Mouse (Mus musculus) layer of hippocampus, adult 9-11 months (tissue): ENCODE measurements at regions not wholly inside any gene's neighbourhood (a gene's known extent, or its start where the extent isn't known, plus 50 kb on each side); places are given as distances from the start of the nearest gene placed in this dataset.
A peak's percentile ranks its signal among the peaks of the same experiment; 100 is the strongest.

Experiments used
- DNase-seq: peaks from one replicate; pipeline ENCODE4 v3.0.0; 2022

DNA sequence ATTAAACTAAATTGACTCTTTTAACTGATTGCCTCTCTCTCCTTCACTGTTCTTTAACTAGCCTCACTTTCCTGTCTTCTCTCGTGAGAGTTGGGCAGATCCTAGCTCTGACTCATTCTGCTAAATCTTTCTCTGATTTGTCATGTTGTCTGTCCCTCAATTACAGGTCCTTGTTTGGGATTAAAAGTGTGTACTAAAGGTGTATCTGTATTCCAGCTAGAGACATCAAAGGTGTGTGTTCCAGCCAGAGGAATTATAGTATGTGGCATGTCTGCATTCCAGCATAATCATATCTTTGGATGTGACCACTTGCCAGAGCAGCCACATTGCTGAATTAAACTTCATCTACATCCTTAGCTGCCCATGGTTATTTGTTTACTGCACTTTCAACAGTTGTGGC lies 167.5 kb upstream of the Fam83b start:
- DNase-seq = no peak

DNA sequence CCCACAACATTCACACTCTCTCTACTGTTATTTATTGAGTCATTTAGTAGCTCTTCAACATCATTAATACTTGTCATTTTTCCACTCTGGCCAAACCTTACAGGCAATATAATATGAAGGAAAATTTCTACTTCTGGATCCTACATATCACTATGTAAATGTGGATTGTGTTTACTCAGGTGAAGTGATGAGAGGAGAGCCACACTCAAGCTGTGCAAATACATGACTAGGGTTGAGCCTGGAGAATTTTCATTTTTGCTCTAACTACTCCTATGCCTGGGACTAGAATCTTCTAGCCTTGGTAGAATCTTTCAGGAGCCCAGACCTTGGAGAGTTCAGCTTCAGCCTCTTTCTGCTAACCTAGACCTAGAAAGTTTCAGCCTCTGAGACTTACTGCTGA lies 166.9 kb upstream of the Fam83b start:
- DNase-seq = no peak

DNA sequence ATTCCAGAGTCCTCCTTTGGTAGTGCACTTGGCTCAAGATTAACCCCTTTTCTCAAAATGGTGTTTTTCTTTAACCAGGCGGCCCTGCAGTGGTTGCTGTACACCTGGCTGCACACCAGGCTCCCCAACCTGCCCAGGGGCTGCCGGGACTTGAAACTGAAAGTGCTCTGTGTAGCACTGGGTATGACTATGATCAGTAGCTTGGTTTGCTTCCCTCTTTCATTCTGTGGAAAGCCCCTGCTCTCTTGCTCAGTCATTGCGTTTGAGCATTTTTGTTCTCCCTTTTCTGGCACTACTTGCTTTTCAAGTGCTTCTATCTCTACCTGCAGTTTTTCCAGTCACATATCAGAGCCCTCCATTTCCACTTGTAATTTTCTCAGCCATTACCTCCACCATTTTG lies 156.0 kb upstream of the Fam83b start:
- DNase-seq = no peak

DNA sequence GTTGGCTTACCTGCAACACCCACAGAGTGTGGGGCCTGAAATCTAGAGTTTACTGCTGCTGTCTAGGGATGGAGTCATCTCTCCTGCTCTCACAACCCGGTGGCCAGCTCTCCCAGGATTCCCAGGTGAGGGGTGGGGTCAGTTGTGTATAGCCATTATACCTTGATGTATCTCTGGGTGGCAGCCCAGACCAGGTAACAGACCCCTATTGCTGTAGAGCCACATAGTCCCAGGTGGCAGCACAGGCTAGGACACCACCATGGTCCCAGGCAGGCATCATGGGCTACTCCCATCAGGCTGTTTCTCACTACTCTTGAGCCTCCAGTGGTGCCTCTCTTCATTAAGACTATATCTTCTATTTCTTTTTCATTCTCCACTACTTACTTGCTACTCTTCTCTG lies 148.9 kb upstream of the Fam83b start:
- no peak for DNase-seq

DNA sequence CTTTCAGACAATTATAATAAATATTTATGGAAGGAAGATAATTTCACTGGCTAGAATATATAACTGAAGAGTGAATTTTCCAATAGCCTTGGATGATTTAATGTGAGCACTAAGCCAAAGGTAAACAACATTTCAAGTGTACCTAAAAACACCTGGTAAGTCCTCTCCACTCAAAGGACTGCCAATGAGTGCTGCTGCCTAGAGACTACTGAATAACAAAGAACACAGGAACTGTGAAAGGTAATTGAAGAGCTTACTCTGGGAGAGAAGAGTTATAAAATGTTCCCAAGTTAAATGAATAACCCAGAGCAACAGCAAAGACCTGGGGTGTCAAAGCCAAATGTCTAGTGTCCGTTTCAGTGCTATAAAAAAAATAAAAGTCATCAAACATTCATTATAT lies 139.5 kb upstream of the Fam83b start:
- DNase-seq = no peak

DNA sequence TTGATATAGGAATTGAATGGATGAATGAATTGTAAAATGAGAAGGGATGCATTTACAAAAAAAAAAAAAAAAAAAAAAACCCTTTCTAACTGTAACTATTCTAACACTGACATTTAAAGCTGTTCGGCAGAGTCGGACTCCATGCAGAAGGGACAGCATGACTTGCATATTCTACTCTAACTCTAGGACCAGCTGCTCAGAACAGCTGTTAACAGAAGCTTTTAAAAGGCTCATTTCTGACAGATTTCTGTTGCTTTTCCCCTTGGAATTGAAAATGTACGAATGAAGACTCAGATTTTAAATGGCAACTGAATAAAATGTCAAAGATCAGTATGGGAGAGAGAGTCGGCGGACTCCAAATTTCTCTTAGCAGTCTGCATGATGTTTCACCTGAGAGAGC lies 138.9 kb upstream of the Fam83b start:
- DNase-seq = peak; percentile 41

DNA sequence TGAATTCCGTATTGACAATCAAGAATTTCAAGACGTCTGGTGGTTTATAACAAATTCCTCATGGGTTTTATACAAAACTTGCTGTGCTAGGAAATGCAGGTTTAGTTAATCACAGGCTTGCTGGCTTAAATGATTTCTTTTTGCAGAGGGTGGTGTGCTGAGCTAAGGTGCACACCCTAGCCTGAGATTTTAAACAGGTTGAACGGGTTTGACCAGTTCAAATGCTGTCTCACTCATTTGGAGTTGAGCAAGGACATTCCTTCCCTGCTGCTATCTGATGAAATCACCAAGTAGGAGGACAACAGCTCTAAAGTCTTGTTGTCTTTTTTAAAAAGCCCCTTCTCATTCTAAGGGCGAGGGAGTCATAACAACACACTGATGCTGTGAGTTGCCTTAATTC lies 128.6 kb upstream of the Fam83b start:
- DNase-seq = no peak

DNA sequence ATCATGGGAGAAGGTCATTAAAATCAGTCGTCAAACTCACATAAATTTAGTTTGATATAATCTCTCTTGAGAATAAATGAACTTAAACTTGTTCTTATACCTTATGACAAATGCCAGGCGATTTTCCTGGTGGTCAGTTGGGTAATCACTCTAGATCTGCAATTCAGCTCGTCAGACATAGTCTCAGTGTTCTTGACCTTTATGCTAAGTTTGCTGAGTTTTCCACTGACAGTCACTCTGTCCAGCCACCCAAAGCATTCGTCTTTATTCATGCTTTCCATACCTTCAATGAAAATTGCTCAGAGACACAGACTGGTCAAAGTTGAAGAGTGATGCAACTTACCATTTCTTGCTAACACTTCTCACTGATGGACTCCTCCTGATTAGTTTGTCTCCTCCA lies 126.1 kb upstream of the Fam83b start:
- no peak for DNase-seq

DNA sequence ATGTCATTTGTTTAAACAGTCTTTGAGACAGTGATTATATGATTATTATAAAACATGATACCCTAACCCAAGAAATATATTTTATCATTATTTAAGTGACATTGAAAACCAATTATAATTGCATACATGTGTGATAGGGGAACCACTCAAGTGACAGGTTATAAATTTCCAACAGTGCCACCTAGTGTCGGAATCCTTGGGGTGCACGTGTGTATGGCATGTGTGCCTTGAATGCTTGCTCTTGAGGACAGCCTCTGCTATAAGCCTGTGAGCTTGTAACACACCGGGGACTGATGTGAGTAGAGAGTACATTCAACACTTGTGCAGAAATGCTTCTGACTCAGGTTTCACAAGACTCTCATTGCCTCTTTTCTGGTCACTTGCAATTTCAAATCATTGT lies 93.9 kb upstream of the Fam83b start:
- DNase-seq = peak; percentile 56

DNA sequence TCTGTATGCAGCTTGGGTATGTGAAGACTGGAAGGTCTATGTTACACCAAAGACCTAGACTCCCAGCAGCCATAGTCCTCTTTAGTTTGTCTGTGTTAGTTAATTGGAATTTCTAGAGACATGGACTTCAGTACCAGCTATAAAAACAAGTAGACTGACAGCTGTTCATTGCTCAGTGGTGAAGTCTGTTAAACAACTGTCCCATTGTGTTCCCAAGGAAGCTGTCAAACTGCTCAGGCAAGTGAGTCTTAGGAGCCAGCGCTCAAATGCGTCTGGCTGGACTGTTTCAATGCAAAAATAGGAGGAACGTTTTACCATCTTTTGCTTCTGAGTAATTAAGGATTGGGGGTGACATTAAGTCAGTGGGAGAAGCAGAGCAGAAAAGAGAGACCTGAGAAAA lies 92.9 kb upstream of the Fam83b start:
- DNase-seq = no peak

DNA sequence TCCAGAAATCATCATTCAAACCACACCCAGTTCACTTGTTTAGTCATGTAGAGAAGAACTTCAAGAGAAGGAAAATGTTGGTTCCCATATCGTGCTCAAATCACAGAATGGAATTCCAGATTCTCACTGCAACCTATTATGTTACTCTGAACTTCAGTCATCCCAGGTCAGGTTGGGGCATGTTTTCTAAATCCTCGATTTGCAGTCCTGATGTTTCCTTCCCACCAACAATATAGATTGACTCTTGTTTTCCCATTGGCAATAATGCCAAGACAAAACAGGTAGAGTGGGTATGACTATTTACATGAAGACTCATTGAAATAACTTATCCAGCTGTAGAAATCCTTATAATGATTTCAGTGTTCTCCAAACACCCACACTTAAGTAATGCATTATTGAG lies 86.4 kb upstream of the Fam83b start:
- DNase-seq = no peak

DNA sequence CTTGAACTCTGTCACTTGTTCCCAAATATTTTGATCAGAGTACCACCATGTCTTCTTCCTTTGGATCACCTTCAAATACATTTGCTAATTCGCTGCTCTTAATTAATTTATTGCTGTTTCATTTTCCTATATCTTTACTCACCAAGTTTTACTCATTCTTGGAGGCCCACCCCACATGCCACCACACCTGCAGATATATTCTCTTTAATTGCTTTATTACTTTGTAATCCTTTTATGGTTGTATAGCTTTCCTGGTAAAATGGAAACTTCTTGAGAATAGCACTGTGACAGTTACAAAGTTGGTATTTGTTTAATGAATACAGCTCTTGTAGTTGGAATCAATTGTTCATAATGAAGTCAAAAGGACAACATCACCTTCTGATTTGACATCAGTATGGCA lies 82.6 kb upstream of the Fam83b start:
- no peak for DNase-seq

DNA sequence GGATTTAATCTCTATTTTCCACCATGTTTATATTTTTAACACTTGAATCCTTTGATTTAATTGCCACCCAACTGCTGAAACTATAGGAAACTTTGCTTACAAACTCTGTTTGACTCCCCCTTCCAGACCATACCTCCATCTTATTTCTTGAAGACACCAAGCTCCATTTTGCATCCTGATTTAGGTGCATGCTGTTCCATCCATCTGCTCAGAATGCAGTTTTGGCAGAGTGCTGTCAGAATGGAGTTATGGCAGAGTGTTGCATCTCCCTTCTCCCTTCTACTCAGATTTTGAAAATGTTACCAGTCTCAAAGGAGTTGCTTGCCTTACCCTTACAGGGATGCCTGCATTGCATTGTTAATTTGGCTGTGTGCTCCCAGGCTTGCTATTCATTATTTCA lies 79.5 kb upstream of the Fam83b start:
- no peak for DNase-seq
